Mouse (Mus musculus): ENCODE data around the gene Ppil1. TPM values are rescaled to one million over a fixed set of nuclear protein-coding genes. Genes with fewer than 3 reads are reported as not detected.
"Not testable (repeated sequence)": the region's sequence is repeated elsewhere in the genome, so short reads cannot be mapped to it uniquely, and the experiment has no call there.

The Ppil1 gene
- polyA plus RNA-seq, 1 experiment from 2014 or later: 153 TPM

DNA sequence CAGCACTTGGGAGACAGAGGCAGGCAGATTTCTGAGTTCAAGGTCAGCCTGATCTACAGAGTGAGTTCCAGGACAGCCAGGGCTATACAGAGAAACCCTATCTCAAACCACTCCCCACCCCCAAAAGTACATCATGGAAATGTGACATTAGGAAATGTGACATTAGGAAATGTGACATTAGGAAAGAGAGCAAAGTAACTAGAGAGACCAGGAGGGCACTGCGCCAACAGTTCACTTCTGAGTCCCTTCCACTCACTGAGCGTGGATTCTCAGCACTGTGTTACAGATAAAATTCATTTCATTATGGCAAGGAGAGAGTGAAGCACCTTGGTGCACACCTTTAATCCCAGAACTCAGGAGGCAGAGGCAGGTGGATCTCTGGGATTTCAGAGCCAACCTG lies 5.1 kb downstream of the Ppil1 start:
- Histone ChIP-seq H3K4me2 (ENCODE audit: low read depth, low read length) (no peak overlapping the region), H3K4me1 (ENCODE audit: control insufficient read depth, insufficient read depth, low read length) (peaks cover 30% of the 10 kb centered on the region), H3K9me3 (ENCODE audit: control insufficient read depth, low read length) (no peaks in the 10 kb centered on the region), H3K27me3 (replicated peaks; ENCODE audit: control insufficient read depth, insufficient read depth, low read length) (no peaks in the 10 kb centered on the region), H3K4me3 (ENCODE audit: low read length) (no peak overlapping the region), H3K9ac (ENCODE audit: low read depth, low read length) (no peak overlapping the region), H3K27ac (ENCODE audit: low read length) (no peak overlapping the region), H3K36me3 (ENCODE audit: control insufficient read depth, insufficient read depth, low read length) (peaks cover 16% of the 10 kb centered on the region)
- ATAC-seq: no peak
- WGBS: 97% methylated on average over 2 of the region's 2 CpGs

DNA sequence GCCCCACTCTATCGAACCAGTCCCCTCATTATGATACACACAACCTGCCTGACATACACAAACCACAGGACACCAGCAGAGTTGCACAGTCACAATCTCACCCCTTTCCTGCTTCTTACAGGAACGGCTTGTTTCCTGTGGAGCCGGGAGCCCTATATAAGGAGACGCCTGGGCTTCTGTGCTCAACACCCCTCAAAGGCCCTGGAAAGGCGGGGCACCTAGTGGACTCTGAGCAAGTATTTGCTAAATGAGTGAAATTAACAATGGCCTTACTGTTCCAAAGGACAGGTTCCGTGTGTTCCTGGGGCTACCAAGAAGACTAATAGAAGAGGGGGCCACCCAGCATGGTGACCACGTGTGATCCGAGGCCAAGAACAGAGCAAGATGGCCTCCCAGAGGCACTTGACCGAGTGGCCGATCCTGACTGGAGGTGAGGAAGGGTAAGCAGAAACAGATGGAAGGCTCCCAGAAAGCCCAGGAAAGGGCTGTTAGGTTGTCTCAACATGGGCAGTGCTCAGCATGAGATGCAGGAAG lies 5.9 kb downstream of the Ppil1 start:
- Histone ChIP-seq H3K4me2 (ENCODE audit: low read depth, low read length) (no peak overlapping the region), H3K27me3 (replicated peaks; ENCODE audit: control insufficient read depth, insufficient read depth, low read length) (no peaks in the 10 kb centered on the region), H3K4me1 (ENCODE audit: control insufficient read depth, insufficient read depth, low read length) (peaks cover 29% of the 10 kb centered on the region), H3K27ac (ENCODE audit: low read length) (peak overlapping the region; percentile 9; the same call in 1 of the 2 replicates), H3K4me3 (ENCODE audit: low read length) (no peak overlapping the region), H3K9me3 (ENCODE audit: control insufficient read depth, low read length) (no peaks in the 10 kb centered on the region), H3K9ac (ENCODE audit: low read depth, low read length) (no peak overlapping the region), H3K36me3 (ENCODE audit: control insufficient read depth, insufficient read depth, low read length) (peaks cover 20% of the 10 kb centered on the region)
- WGBS: 70% methylated on average over 10 of the region's 10 CpGs
- peak; percentile 41 for ATAC-seq

DNA sequence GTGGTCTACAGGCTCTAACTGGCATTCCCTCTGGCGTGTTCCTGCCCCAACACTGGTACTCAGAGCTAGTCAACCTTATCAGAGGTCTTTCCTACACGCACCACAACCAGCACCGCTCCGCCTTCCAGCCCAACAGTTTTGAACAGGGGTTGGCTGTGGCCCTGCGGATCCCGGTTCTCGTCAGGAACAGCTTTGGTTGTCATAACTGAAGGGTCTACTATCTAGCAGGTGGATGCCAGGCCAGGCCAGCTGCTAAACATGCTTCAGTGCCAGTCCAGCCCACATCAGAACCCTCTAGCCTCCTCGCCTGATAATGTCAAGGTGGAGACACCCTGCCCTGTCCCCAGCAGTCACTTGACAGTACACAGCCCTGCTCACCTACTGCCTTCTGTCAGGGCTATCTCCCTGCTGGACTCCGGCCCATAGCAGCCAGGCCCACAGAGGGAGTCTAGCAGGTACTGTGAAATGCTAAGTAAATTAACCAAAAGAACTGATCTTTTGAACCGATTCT lies 6.9 kb downstream of the Ppil1 start:
- H3K4me2 ChIP-seq (ENCODE audit: low read depth, low read length): no peak overlapping the region
- H3K4me3 ChIP-seq (ENCODE audit: low read length): no peak overlapping the region
- no peaks in the 10 kb centered on the region for H3K27me3 ChIP-seq (replicated peaks; ENCODE audit: control insufficient read depth, insufficient read depth, low read length)
- peaks cover 20% of the 10 kb centered on the region for H3K4me1 ChIP-seq (ENCODE audit: control insufficient read depth, insufficient read depth, low read length)
- H3K9me3 ChIP-seq (ENCODE audit: control insufficient read depth, low read length): no peaks in the 10 kb centered on the region
- ATAC-seq: no peak
- H3K36me3 ChIP-seq (ENCODE audit: control insufficient read depth, insufficient read depth, low read length): peaks cover 20% of the 10 kb centered on the region
- no peak overlapping the region for H3K27ac ChIP-seq (ENCODE audit: low read length)
- WGBS: 93% methylated on average over 10 of the region's 10 CpGs
- no peak overlapping the region for H3K9ac ChIP-seq (ENCODE audit: low read depth, low read length)

DNA sequence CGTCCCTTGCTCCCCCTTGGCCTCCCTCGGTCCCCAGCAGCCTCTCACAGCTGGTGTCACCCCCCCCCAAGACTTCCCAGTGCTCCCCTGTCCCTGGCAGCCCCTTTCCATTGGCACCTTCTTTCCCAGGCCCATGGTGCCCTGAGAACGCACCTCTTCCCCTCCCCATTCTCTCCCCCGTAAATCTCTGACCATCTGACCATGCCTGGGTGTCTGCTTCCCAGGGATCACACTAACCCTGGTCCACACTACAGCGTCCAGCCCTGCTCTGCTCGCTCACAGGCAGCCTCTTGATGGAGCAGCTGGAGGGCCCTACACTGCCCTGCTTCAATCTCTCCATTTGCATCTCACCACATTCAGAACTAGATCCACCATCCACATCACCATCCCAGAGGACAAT lies 7.5 kb downstream of the Ppil1 start:
- Histone ChIP-seq H3K9ac (ENCODE audit: low read depth, low read length) (no peak overlapping the region), H3K9me3 (ENCODE audit: control insufficient read depth, low read length) (no peaks in the 10 kb centered on the region), H3K4me3 (ENCODE audit: low read length) (no peak overlapping the region), H3K4me2 (ENCODE audit: low read depth, low read length) (no peak overlapping the region), H3K27ac (ENCODE audit: low read length) (no peak overlapping the region), H3K36me3 (ENCODE audit: control insufficient read depth, insufficient read depth, low read length) (peaks cover 25% of the 10 kb centered on the region), H3K27me3 (replicated peaks; ENCODE audit: control insufficient read depth, insufficient read depth, low read length) (no peaks in the 10 kb centered on the region), H3K4me1 (ENCODE audit: control insufficient read depth, insufficient read depth, low read length) (peaks cover 23% of the 10 kb centered on the region)
- ATAC-seq: no peak
- 79% methylated on average over 6 of the region's 6 CpGs for WGBS

DNA sequence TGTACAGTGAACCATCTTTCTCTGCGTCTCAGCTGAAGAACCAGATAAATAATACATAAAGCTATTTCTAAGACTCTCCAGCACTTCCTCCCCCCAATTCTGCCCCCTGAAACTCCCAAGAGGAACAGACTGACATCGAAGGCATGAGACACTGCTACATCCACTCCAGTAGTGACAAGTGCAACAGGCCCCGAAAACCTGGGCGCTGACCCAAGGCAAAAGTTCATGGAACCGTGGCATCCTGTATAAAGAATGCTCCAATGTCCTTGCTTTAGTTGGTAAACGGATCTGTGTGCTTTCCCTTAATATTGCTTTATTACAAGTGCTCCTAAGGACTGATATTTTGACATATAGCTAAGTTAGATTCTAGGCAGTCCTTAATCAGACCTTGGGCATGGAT lies 9.2 kb downstream of the Ppil1 start:
- Histone ChIP-seq H3K4me1 (ENCODE audit: control insufficient read depth, insufficient read depth, low read length) (peaks cover 20% of the 10 kb centered on the region), H3K36me3 (ENCODE audit: control insufficient read depth, insufficient read depth, low read length) (peaks cover 18% of the 10 kb centered on the region)
- not testable (repeated sequence) for H3K4me2 ChIP-seq (ENCODE audit: low read depth, low read length); H3K4me3 ChIP-seq (ENCODE audit: low read length); H3K9ac ChIP-seq (ENCODE audit: low read depth, low read length); ATAC-seq; H3K27ac ChIP-seq (ENCODE audit: low read length); H3K27me3 ChIP-seq (replicated peaks; ENCODE audit: control insufficient read depth, insufficient read depth, low read length); H3K9me3 ChIP-seq (ENCODE audit: control insufficient read depth, low read length)
- 93% methylated on average over 6 of the region's 6 CpGs for WGBS

DNA sequence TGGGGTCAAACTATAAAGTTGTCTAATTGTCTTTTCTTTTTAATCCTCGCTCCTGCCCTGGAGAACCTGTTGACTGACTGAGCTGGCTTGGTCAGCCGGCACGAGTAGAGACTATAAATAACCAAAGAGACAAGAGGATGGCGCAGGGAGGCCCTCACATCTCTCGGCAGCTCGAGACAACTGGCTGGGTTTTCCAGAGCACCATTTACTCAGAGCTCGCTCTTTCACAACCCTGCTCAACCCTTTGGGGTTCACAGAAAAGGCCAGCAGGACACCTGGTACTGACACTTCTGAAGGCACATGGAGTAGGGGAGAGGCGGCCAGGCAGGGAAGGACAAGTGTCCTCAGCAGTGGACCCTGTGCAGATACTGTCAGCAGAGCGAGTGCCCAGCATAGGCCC lies 10.3 kb downstream of the Ppil1 start:
- Histone ChIP-seq H3K9ac (ENCODE audit: low read depth, low read length) (no peak overlapping the region), H3K4me1 (ENCODE audit: control insufficient read depth, insufficient read depth, low read length) (peaks cover 17% of the 10 kb centered on the region), H3K27ac (ENCODE audit: low read length) (no peak overlapping the region), H3K4me3 (ENCODE audit: low read length) (no peak overlapping the region), H3K9me3 (ENCODE audit: control insufficient read depth, low read length) (no peaks in the 10 kb centered on the region), H3K4me2 (ENCODE audit: low read depth, low read length) (no peak overlapping the region), H3K27me3 (replicated peaks; ENCODE audit: control insufficient read depth, insufficient read depth, low read length) (no peaks in the 10 kb centered on the region), H3K36me3 (ENCODE audit: control insufficient read depth, insufficient read depth, low read length) (peaks cover 18% of the 10 kb centered on the region)
- ATAC-seq: no peak
- WGBS: 69% methylated on average over 9 of the region's 9 CpGs

DNA sequence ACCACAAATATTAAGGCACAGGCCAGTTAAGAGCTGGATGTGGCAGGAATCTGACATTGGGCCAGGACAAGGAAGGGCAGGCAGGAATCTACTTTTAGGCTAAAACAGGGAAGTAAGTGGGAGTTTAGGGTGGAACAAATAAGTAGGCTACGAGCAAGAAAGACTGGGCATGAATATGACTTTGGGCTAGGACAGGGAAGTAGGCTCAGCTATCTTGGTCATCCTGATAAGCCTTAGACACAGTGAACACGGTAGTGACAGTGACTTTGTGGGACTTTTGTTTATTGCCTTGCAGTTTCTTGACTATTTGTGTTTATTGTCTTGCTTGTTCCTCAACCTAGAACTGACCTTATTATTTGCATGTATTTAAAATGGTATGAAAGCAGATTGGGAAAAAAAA lies 10.8 kb downstream of the Ppil1 start:
- peaks cover 14% of the 10 kb centered on the region for H3K36me3 ChIP-seq (ENCODE audit: control insufficient read depth, insufficient read depth, low read length)
- H3K9me3 ChIP-seq (ENCODE audit: control insufficient read depth, low read length): no peaks in the 10 kb centered on the region
- 89% methylated on average over 2 of the region's 2 CpGs for WGBS
- no peak overlapping the region for H3K4me3 ChIP-seq (ENCODE audit: low read length)
- no peaks in the 10 kb centered on the region for H3K27me3 ChIP-seq (replicated peaks; ENCODE audit: control insufficient read depth, insufficient read depth, low read length)
- H3K4me2 ChIP-seq (ENCODE audit: low read depth, low read length): no peak overlapping the region
- ATAC-seq: no peak
- H3K4me1 ChIP-seq (ENCODE audit: control insufficient read depth, insufficient read depth, low read length): peaks cover 12% of the 10 kb centered on the region
- no peak overlapping the region for H3K9ac ChIP-seq (ENCODE audit: low read depth, low read length)
- H3K27ac ChIP-seq (ENCODE audit: low read length): no peak overlapping the region

DNA sequence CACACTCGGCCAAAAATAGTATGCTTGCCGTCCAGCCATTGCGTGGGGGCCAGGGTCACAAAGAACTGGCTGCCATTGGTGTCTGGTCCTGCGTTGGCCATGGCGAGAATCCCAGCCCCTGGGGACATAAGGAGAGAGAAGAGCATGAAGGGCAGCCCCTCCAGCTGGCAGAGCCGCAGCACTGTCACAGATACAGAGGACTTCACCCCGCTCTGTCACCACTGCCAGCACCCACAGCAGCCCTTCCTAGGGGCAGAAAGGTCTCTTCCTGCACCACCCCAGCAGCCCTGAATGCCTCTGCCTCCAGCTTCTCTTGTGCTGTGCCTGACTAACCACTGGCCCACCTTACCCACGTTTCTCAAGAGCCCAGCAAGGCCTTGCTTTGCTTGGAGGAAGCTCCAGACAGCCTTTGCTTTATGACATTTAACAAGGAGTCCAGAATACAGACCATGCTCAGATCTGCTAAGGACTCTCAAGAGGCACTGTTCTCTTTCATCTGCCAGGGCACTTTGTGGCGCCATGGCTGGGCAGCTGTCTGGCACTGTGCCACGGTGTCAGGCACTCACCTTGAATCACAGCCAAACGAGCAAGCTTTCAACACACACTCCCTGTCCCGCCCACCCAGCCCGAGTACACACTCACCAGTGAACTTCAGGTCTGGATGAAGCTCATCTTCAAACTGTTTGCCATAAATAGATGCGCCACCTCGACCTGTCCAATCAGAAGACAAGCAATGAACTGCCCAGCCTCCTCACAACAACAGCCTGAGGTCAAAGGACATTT lies 12.2 kb downstream of the Ppil1 start:
- WGBS: 72% methylated on average over 15 of the region's 15 CpGs
- peak; percentile 49 for ATAC-seq
- Histone ChIP-seq H3K4me3 (ENCODE audit: low read length) (no peak overlapping the region), H3K9ac (ENCODE audit: low read depth, low read length) (no peak overlapping the region), H3K9me3 (ENCODE audit: control insufficient read depth, low read length) (no peaks in the 10 kb centered on the region), H3K27ac (ENCODE audit: low read length) (peak overlapping the region; percentile 59; the same call in 1 of the 2 replicates), H3K4me2 (ENCODE audit: low read depth, low read length) (no peak overlapping the region), H3K36me3 (ENCODE audit: control insufficient read depth, insufficient read depth, low read length) (peaks cover 13% of the 10 kb centered on the region), H3K4me1 (ENCODE audit: control insufficient read depth, insufficient read depth, low read length) (peaks cover 9% of the 10 kb centered on the region), H3K27me3 (replicated peaks; ENCODE audit: control insufficient read depth, insufficient read depth, low read length) (no peaks in the 10 kb centered on the region)

DNA sequence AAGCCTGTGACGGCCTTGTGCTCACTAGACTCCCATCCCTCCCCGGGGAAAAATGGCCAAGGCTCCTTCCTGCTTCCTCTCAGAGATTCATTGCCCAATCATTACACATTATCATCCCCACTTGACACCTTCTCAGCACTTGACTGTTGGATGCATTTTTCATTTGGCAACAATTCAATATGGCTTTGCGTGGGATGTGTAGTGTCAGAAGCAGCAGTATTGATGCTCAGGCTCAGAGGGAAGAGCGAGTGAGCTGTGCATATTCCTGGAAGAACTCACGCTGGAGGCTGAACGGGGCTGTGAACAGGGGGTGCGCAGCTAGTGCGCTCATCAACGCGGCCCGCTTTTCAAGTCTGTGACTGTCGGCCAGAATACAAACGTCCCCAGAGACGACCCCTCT lies 13.0 kb downstream of the Ppil1 start:
- H3K9me3 ChIP-seq (ENCODE audit: control insufficient read depth, low read length); H3K27ac ChIP-seq (ENCODE audit: low read length); H3K4me2 ChIP-seq (ENCODE audit: low read depth, low read length); H3K9ac ChIP-seq (ENCODE audit: low read depth, low read length); H3K27me3 ChIP-seq (replicated peaks; ENCODE audit: control insufficient read depth, insufficient read depth, low read length); H3K4me3 ChIP-seq (ENCODE audit: low read length); ATAC-seq: not testable (repeated sequence)
- Histone ChIP-seq H3K4me1 (ENCODE audit: control insufficient read depth, insufficient read depth, low read length) (peaks cover 12% of the 10 kb centered on the region), H3K36me3 (ENCODE audit: control insufficient read depth, insufficient read depth, low read length) (peaks cover 13% of the 10 kb centered on the region)
- 82% methylated on average over 14 of the region's 14 CpGs for WGBS
